Mouse (Mus musculus): ENCODE results near the gene Dcaf15.

Gene Dcaf15

DNA sequence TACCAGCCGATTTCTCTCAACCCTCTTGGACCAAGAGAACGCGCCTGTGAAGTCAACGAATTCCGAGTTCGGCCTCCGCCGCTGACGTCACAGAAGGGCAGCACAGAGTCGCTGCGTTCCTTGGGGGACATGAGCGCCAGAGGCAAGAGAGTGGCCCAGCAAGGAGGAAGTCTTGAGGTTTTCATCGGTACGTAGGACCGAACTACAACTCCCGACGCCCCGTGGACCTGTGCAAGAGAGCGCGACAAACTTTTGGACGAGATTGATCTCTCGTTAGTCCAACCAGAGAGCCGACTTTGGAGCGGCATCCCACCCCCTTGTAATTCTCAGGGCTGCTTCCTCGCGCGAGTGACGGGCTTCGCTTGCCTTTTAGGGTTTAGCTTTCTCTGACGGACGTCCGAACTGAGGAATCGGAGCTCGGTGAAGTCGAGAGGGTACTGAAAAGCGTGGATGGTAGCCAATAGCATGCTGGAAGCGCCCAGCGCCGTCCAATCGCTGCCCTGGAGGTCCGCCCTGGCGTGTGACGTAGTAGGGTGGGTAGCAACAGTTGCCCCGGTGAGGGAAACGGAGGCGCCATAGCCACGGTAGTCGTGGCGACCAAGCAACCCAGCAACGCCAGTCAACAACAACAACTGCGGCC, 38.2 kb downstream of the Dcaf15 start, which contains the start of gene Rfx1:
Rfx1 (plus strand) TSS at position 544 of the 640 bp plus-strand sequence.
- peak; percentile 100 for DNase-seq (ENCODE audit: low spot score)

DNA sequence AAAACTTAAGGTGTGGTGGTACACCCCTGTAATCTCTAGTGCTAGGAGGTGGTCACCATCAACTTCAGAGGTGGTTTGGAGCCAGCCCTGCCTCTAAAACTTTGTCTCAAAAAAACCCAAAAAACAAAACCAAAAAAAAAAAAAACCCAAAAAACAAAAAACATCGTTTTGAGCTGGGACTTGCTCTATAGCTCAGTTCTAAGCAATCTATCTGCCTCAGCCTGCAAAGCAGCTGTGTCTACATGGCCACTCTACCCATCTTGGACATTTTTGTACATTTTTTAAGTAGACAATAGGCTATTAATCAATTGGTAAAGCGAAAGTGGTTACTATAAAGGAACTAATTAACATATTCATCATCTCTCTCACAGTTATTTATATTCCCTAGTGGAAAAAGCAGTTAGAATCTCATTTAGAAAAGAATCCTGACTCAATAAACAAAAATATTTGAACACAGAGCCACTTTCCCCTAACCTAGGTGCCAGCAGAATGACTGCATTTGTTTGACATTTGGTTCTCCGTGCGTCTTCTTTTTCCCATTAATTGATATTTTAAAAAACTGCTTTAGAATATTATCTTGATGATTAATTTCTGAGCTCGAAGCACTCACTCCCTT, 39.0 kb downstream of the Dcaf15 start:
- no peak for DNase-seq (ENCODE audit: low spot score)

DNA sequence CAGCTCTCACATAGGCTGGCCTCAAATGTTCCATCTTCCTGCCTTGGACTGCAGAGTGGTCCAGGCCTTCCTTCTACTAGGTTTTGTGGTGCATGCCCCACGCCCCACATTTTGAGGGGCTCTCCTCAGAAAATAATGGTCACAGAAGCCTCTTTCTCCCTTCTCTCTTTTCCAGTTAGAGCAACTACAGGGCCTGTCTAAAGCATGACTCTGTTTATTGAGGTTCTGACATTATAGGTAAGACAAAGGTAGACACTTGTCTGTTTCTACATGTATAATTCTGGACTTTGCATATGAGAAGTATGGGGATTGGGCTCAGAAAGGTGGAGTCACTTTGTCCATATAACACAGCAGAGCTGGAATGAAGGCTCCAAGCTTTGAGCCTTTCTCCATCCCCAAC, 39.5 kb downstream of the Dcaf15 start, which contains the start of gene Gm10643:
Gm10643 (minus strand) TSS at position 101 of the 400 bp plus-strand sequence.
- no peak for DNase-seq (ENCODE audit: low spot score)

DNA sequence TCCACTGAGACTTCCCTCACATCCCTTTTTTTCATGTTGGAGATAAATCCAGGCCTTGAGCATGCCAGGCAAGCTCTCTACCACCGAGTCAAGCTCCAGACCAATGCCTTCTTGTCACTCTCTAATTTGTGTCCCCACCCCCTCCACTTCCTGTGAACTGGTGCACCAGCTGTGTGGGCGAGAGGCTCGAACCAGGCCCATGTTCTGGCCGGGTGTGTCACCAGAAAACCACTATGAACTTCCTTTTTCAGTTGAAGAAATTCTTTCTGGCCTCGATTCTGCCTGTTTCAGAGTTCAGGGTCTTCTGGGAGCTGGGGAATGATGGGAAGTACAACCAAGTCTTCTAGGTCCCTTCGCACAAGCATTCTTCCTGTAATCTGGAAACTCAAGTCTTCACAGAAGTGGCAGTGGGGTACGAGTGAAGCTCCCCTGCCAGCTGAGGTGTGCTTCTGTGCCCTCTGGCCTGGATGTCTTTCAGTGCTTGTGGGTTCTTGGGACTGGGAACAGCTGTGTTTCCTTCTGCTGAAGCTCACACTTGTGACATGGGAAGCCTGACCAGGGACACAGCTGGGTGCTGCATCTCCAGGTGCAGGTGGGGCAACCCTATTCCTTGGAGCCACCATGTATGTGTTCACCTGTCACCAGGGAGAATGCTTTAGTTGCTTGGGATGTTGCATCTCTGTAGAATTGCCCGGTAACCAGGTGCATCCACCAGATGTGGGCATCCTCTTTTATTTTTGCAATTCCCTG, 40.5 kb downstream of the Dcaf15 start:
- DNase-seq (ENCODE audit: low spot score) = peak; percentile 75

GRCm38 (mm10) chr8:84060245-84060644, 44.3 kb downstream of the Dcaf15 start:
- no peak for DNase-seq (ENCODE audit: low spot score)

DNA sequence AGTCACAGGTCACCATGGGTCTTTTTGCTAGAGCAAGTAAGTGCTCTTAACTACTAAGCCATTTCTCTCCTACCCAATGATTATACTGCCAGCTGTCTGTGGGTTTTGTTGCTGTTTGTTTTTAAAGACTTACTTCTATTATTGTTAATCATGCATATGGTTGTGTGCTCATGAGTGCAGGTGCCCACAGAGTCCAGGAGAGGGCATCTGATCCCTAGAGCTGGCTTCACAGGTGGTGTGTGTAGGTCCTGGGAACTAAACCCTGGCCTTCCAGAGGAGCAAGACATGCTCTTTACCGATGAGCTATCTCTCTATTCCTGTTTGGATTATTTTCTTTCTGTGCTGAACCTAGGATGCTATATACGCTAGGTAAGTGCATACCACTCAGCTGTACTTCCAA, 45.3 kb downstream of the Dcaf15 start:
- no peak for DNase-seq (ENCODE audit: low spot score)

GRCm38 (mm10) chr8:84057827-84058226, 46.7 kb downstream of the Dcaf15 start:
- DNase-seq (ENCODE audit: low spot score) = no peak

- DNase-seq (ENCODE audit: low spot score) = no peak
Measured at GRCm38 (mm10) chr8:84053229-84053628, 51.3 kb downstream of the Dcaf15 start.

- no peak for DNase-seq (ENCODE audit: low spot score)
Measured at GRCm38 (mm10) chr8:84052746-84053145, 51.8 kb downstream of the Dcaf15 start.

DNA sequence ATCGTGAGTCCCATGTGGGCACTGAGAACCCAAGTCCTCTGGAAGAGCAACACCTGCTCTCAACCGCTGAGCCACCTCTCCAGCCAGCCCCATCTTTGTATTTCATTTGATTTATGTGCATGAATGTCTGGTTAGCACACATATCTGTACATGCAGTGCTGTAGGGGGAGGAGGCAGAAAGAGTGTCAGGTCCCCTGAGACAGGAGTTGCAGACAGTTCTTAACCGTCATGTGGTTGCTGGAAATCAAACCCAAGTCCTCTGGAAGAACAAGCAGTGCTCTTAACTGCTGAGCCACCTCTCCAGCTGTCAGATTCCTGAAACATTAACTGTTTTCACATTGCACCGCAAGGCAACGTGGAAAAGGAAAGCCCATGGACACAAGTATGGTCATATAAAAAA, 56.4 kb downstream of the Dcaf15 start:
- DNase-seq (ENCODE audit: low spot score) = no peak

All from lung, postnatal 25 days (tissue).